Mouse (Mus musculus) midbrain, embryonic 15.5 days (tissue): ENCODE results near the gene 1700016D06Rik. TPM values are rescaled to one million over a fixed set of nuclear protein-coding genes. Genes with fewer than 3 reads are reported as not detected.

Experiments used
- ATAC-seq: fragments of 200-750 bp; cut with Nextera tagmentation; replicated peaks from 2 replicates; pipeline ENCODE4 v1.8.0; 2017; ENCODE audit warnings: moderate TSS enrichment
- H3K27ac ChIP-seq: fragments of 300-500 bp; sonication (generic); 2 replicates; pipeline ENCODE4 v1.5.1; 2015; ENCODE audit warnings: mild to moderate bottlenecking, inconsistent platforms
- H3K27me3 ChIP-seq: fragments of 300-500 bp; sonication (generic); replicated peaks from 2 replicates; pipeline ENCODE4 v1.6.1; 2015; ENCODE audit warnings: inconsistent platforms
- H3K36me3 ChIP-seq: fragments of 300-500 bp; sonication (generic); replicated peaks from 2 replicates; pipeline ENCODE4 v1.6.1; 2015; ENCODE audit warnings: inconsistent platforms
- H3K4me1 ChIP-seq: fragments of 300-500 bp; sonication (generic); 2 replicates; pipeline ENCODE4 v1.6.1; 2015; ENCODE audit warnings: inconsistent platforms
- H3K4me2 ChIP-seq: fragments of 300-500 bp; sonication (generic); 2 replicates; pipeline ENCODE4 v1.6.1; 2015; ENCODE audit warnings: inconsistent platforms, mild to moderate bottlenecking, moderate library complexity
- H3K4me3 ChIP-seq: fragments of 300-500 bp; sonication (generic); 2 replicates; pipeline ENCODE4 v1.5.1; 2015; ENCODE audit warnings: mild to moderate bottlenecking, inconsistent platforms
- H3K9ac ChIP-seq: fragments of 300-500 bp; sonication (generic); 2 replicates; pipeline ENCODE4 v1.6.1; 2015; ENCODE audit warnings: mild to moderate bottlenecking, inconsistent platforms
- H3K9me3 ChIP-seq: fragments of 300-500 bp; sonication (generic); 2 replicates; pipeline ENCODE4 v1.6.1; 2016; ENCODE audit warnings: inconsistent platforms
- WGBS: fragments of 180-500 bp; shearing (Covaris S2); methylation state at CpG from one replicate; pipeline ENCODE4 v1.1.7; 2015; ENCODE audit warnings: mixed read lengths; 5-methylcytosine and 5-hydroxymethylcytosine counted together
- microRNA-seq: library from miRNA; unstranded; fragments of <30 nt; microRNA quantifications from one replicate; pipeline ENCODE4, GENCODE M21; 2016
- polyA plus RNA-seq: library from polyadenylated mRNA; unstranded; fragments of >200 nt; fragmentation: Nextera tagmentation; extraction: Ambion mirVana; gene quantifications from 2 replicates; pipeline ENCODE4 v1.2.1, GENCODE M21; 2015

1700016D06Rik gene
- polyA plus RNA-seq, 1 experiment from 2014 or later = not detected

GRCm38 (mm10) chr8:11628506-11629132 is 72.2 kb downstream of the 1700016D06Rik start:
- Histone ChIP-seq H3K27me3 (no peaks in the 10 kb centered on the region), H3K4me3 (no peak overlapping the region), H3K4me1 (peaks cover 20% of the 10 kb centered on the region), H3K9ac (no peak overlapping the region), H3K4me2 (no peak overlapping the region), H3K9me3 (no peaks in the 10 kb centered on the region), H3K27ac (no peak overlapping the region), H3K36me3 (peaks cover 19% of the 10 kb centered on the region)
- 87% methylated on average over 7 of the region's 7 CpGs for WGBS
- no peak for ATAC-seq

DNA sequence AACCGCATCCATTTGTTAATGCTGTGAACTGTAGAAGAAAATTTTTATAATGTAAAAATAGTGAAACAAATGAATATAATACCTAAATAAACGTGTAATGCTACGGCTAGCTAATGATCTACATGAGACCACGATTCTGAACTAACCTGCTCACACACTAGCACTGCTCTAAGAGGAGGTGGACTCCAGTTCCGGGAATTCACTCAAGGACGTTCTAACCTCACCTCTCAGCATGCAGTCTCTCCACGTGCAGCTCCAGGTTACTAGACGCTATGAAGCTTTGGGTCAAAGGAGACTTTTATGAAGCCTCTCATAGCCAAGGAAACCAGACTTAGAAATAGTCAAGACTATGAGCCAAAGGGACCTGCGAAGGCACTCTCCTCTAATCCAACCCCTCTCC is 73.1 kb downstream of the 1700016D06Rik start:
- no peaks in the 10 kb centered on the region for H3K27me3 ChIP-seq

GRCm38 (mm10) chr8:11625084-11625483 is 75.8 kb downstream of the 1700016D06Rik start:
- no peaks in the 10 kb centered on the region for H3K27me3 ChIP-seq
- H3K27ac ChIP-seq = no peak overlapping the region
- H3K4me1 ChIP-seq = no peaks in the 10 kb centered on the region
- no peak overlapping the region for H3K4me2 ChIP-seq
- 95% methylated on average over 4 of the region's 4 CpGs for WGBS
- H3K9ac ChIP-seq = no peak overlapping the region
- H3K9me3 ChIP-seq = no peaks in the 10 kb centered on the region
- no peak overlapping the region for H3K4me3 ChIP-seq
- peaks cover 18% of the 10 kb centered on the region for H3K36me3 ChIP-seq
- ATAC-seq = no peak

More for the DNA sequence above, 73.1 kb downstream of the 1700016D06Rik start:
- Histone ChIP-seq H3K4me3 (no peak overlapping the region), H3K36me3 (peaks cover 19% of the 10 kb centered on the region), H3K4me1 (peaks cover 11% of the 10 kb centered on the region), H3K4me2 (no peak overlapping the region), H3K9me3 (no peaks in the 10 kb centered on the region), H3K27ac (no peak overlapping the region), H3K9ac (no peak overlapping the region)
- ATAC-seq = no peak
- 87% methylated on average over 9 of the region's 9 CpGs for WGBS

GRCm38 (mm10) chr8:11619091-11619490 is 81.8 kb downstream of the 1700016D06Rik start:
- no peaks in the 10 kb centered on the region for H3K4me1 ChIP-seq
- peaks cover 33% of the 10 kb centered on the region for H3K36me3 ChIP-seq
- H3K4me2 ChIP-seq = no peak overlapping the region
- no peak overlapping the region for H3K9ac ChIP-seq
- no peaks in the 10 kb centered on the region for H3K27me3 ChIP-seq
- no peak overlapping the region for H3K4me3 ChIP-seq
- no peak overlapping the region for H3K27ac ChIP-seq
- 90% methylated on average over 3 of the region's 3 CpGs for WGBS
- H3K9me3 ChIP-seq = no peaks in the 10 kb centered on the region
- no peak for ATAC-seq

DNA sequence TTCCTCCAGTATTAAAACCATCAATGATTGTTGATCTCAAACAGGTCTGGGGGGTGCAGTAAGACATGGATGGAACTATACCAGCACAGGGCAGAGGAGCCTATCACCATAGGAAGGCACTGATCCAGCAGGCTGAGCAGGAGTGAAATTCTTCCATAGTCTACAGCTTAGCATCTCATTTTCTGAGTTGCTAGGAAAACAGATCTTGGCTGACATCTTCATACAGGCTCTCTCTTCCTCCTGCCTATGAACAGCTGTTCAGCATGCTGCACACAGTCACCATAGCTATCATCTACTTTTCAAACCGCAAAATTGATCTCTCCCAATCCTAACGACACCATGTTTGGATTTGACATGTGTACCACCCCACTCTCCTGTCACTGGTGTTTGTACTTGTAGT is 82.8 kb downstream of the 1700016D06Rik start:
- WGBS = 84% methylated on average over 2 of the region's 2 CpGs
- no peak for ATAC-seq
- peaks cover 38% of the 10 kb centered on the region for H3K36me3 ChIP-seq

DNA sequence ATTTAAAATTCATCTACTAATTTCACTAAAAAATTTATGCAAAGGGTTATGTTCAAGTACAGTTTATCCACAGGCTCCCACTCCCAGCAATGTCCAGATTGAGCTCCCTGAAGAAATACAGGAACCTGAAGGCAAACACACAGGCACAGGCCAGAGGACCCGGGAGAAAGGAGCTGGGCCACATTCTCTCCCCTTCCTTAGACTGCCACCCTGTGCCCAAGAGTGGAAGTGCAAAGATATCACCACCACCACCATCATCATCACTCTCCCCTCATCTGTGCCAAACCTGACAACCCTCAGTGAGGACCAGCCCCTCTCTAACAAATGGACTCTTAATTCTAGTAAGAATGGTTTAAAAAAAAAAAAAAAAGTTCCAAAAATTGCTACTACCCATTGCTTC is 84.6 kb downstream of the 1700016D06Rik start:
- WGBS = 9% methylated on average over 1 of the region's 1 CpGs
- no peak for ATAC-seq
- H3K4me1 ChIP-seq = no peaks in the 10 kb centered on the region
- no peak overlapping the region for H3K9ac ChIP-seq
- peaks cover 46% of the 10 kb centered on the region for H3K36me3 ChIP-seq
- no peak overlapping the region for H3K4me3 ChIP-seq
- H3K27ac ChIP-seq = no peak overlapping the region
- no peak overlapping the region for H3K4me2 ChIP-seq
- H3K9me3 ChIP-seq = no peaks in the 10 kb centered on the region
- H3K27me3 ChIP-seq = no peaks in the 10 kb centered on the region

More for the DNA sequence above, 82.8 kb downstream of the 1700016D06Rik start:
- H3K27me3 ChIP-seq = no peaks in the 10 kb centered on the region
- no peak overlapping the region for H3K27ac ChIP-seq
- no peak overlapping the region for H3K9ac ChIP-seq
- H3K4me3 ChIP-seq = no peak overlapping the region
- H3K4me1 ChIP-seq = no peaks in the 10 kb centered on the region
- no peak overlapping the region for H3K4me2 ChIP-seq
- no peaks in the 10 kb centered on the region for H3K9me3 ChIP-seq

DNA sequence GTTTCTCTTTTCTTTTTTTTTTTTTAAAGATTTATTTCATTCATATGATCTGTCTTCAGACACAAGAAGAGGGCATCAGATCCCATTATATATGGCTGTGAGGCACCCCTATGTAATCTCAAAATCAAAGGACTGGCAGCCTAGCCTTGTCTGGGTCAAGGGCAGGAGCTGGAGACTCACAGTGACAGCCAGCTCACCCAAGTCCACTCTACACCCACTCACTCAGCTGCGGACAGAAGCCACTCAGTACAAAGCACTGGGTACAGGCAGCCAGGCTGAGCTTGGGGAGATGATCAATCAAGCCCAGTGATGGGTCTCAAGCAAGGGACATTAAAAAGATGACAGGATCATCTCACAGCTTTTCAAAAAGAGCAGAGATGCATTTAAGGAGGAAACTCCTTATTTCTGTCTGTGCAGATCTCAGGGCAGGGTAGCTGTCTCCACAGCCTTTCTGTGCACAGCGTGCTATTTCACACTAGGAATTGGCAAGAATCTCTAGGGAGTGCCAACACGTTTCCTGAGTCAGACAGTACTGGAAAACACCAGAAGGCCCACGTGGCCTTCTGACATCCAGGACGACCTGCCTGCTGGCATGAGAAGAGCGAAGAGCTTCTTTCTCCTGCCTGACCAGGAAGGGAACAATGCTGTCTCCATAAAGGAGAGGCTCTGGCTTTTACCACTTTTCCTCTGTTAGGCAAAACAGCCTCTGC is 86.6 kb downstream of the 1700016D06Rik start:
- H3K36me3 ChIP-seq = peaks cover 41% of the 10 kb centered on the region
- no peak overlapping the region for H3K4me3 ChIP-seq
- H3K9ac ChIP-seq = no peak overlapping the region
- no peaks in the 10 kb centered on the region for H3K9me3 ChIP-seq
- no peak overlapping the region for H3K4me2 ChIP-seq
- no peak for ATAC-seq
- H3K4me1 ChIP-seq = no peaks in the 10 kb centered on the region
- H3K27me3 ChIP-seq = no peaks in the 10 kb centered on the region
- WGBS = 81% methylated on average over 6 of the region's 6 CpGs
- H3K27ac ChIP-seq = no peak overlapping the region

DNA sequence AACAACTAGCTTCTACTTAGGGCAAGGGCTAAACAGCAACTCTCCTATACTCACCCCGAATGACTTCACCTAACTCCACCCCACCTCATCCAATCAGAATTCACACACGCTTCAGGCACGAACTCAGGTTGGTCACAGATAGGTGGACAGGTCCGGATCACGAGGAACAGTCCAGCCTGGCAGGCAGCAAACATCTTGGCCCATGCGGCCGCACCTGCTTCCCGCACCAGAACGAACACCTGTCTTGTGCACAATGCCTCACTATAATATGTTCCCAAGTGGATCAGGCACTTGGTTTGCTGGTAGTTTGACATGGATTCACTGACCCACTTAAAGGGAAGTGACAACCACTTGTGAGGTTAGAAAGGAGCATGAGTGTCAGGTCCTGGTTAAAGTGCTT is 92.0 kb downstream of the 1700016D06Rik start:
- Histone ChIP-seq H3K36me3 (peaks cover 22% of the 10 kb centered on the region; the same call in 1 of the 2 replicates), H3K9ac (no peak overlapping the region), H3K4me2 (no peak overlapping the region), H3K9me3 (no peaks in the 10 kb centered on the region), H3K4me1 (no peaks in the 10 kb centered on the region), H3K27ac (no peak overlapping the region), H3K27me3 (no peaks in the 10 kb centered on the region), H3K4me3 (no peak overlapping the region)
- ATAC-seq = no peak
- WGBS = 97% methylated on average over 9 of the region's 9 CpGs

Small RNA genes within 50 kb of the gene (microRNA-seq; reads per million reads assigned to microRNA genes)
- gene Mir7238 = 0.92 reads per million

Other genes with a start within 250 kb of the 1700016D06Rik start
- gene Rab20, start 222.4 kb downstream of the 1700016D06Rik start, polyA plus RNA-seq = 0.71 and 1.3 TPM in 2 replicates
- gene Naxd, start 203.6 kb downstream of the 1700016D06Rik start, polyA plus RNA-seq = 140 and 153 TPM in 2 replicates
- 21.7 and 23.5 TPM in 2 replicates for gene Cars2, start 150.3 kb downstream of the 1700016D06Rik start, polyA plus RNA-seq
- gene Ing1, start 145.5 kb downstream of the 1700016D06Rik start, polyA plus RNA-seq = 47.9 and 50.5 TPM in 2 replicates
- gene Ankrd10, start 65.3 kb downstream of the 1700016D06Rik start, polyA plus RNA-seq = 98.4 and 101 TPM in 2 replicates
- 87.6 and 87.7 TPM in 2 replicates for gene Arhgef7, start 26.7 kb upstream of the 1700016D06Rik start, polyA plus RNA-seq
- gene Tex29, start 139.4 kb upstream of the 1700016D06Rik start, polyA plus RNA-seq = 0.27 and 0.44 TPM in 2 replicates